Mouse (Mus musculus): Measurements from ENCODE around the gene Net1.
"Not testable (repeated sequence)": the region's sequence is repeated elsewhere in the genome, so short reads cannot be mapped to it uniquely, and the experiment has no call there.

Gene Net1

GRCm38 (mm10) chr13:3833644-3834043 lies 84.4 kb downstream of the Net1 start:
- in situ Hi-C loops (cut with MboI; ENCODE audit: low sequenced_read_pairs), result not testable (repeated sequence)

DNA sequence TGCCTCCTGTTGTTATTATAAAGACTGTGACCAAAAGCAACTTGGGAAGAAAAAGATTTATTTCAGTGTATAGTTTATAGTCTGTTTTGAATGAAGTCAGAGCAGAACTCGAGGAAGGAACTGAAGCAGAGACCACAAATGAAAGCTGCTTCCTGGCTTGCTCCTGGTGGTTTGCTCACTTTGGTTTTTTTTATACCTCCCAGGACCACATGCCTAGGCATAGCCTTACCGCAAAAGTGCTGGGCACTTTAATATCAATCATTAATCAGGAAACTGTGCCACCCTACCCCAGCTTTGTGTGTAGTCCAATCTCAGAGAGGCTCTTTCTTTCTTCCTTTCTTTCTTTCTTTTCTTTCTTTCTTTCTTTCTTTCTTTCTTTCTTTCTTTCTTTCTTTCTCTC lies 85.6 kb downstream of the Net1 start:
- in situ Hi-C loops (cut with MboI; ENCODE audit: low sequenced_read_pairs), result no loop called here
